Mouse (Mus musculus): ENCODE results near the gene Itga11. TPM values are rescaled to one million over a fixed set of nuclear protein-coding genes. Genes with fewer than 3 reads are reported as not detected.

Itga11 gene
- polyA plus RNA-seq, 1 experiment, result 1.1 TPM

DNA sequence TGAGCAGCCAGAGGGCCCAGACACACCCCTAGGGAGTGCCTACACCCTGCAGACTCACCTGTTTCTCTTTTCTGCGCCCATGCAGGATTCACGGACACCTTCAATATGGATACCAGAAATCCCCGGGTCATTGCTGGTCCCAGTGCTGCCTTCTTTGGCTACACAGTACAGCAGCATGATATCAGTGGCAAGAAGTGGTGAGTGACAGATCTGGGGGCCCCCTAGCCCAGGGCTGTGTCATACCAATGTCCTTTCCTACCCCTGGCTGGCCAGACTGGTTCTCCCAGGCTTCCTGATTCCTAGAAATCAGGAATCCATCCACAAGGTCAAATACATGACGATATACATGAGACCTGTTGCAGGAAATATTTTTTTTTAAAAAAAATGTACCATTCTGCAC lies 19.2 kb downstream of the Itga11 start:
- TF ChIP-seq POLR2A (IDR thresholded peaks at IDR 0.05; ENCODE audit: borderline replicate concordance, control insufficient read depth, low read depth, low read length) (no peak), CTCF (IDR thresholded peaks at IDR 0.05; ENCODE audit: control insufficient read depth, insufficient read depth, low read length) (no peak)
- H3K4me1 ChIP-seq (ENCODE audit: control insufficient read depth, insufficient read depth, low read length), result no peaks in the 10 kb centered on the region
- WGBS, result 78% methylated on average over 4 of the region's 4 CpGs
- no peak overlapping the region for H3K27ac ChIP-seq (ENCODE audit: control insufficient read depth, insufficient read depth, low read depth, low read length, poor library complexity)
- no peak overlapping the region for H3K4me3 ChIP-seq (replicated peaks; ENCODE audit: control insufficient read depth, low read depth, low read length)

DNA sequence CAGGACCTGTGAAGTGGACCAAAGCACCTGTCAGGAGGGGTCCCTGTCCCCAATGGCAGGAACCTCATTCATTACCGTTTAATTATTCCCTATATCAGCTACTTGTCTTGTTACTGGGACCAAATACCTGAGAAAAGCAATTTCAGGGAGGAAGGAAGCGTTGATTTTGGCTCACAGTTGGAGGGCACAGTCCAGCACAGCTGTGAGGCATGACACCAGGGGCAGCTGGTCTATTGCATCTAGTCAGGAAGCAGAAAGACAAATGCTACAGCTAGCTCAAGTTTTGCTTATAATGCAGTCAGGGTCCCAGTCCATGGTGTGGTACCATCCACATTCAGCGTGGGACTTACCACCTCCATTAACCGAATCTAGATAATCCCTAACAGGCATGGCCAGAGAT lies 29.6 kb downstream of the Itga11 start:
- TF ChIP-seq POLR2A (IDR thresholded peaks at IDR 0.05; ENCODE audit: borderline replicate concordance, control insufficient read depth, low read depth, low read length), result no peak
- TF ChIP-seq CTCF (IDR thresholded peaks at IDR 0.05; ENCODE audit: control insufficient read depth, insufficient read depth, low read length), result no peak
- 86% methylated on average over 4 of the region's 4 CpGs for WGBS
- H3K4me3 ChIP-seq (replicated peaks; ENCODE audit: control insufficient read depth, low read depth, low read length), result no peak overlapping the region
- no peak overlapping the region; the same call in 1 of the 2 replicates for H3K27ac ChIP-seq (ENCODE audit: control insufficient read depth, insufficient read depth, low read depth, low read length, poor library complexity)
- no peaks in the 10 kb centered on the region for H3K4me1 ChIP-seq (ENCODE audit: control insufficient read depth, insufficient read depth, low read length)

GRCm38 (mm10) chr9:62707870-62708269 lies 30.2 kb downstream of the Itga11 start:
- no peak for TF ChIP-seq CTCF (IDR thresholded peaks at IDR 0.05; ENCODE audit: control insufficient read depth, insufficient read depth, low read length)
- TF ChIP-seq POLR2A (IDR thresholded peaks at IDR 0.05; ENCODE audit: borderline replicate concordance, control insufficient read depth, low read depth, low read length), result no peak
- no peak overlapping the region for H3K4me3 ChIP-seq (replicated peaks; ENCODE audit: control insufficient read depth, low read depth, low read length)
- no peak overlapping the region for H3K27ac ChIP-seq (ENCODE audit: control insufficient read depth, insufficient read depth, low read depth, low read length, poor library complexity)
- 26% methylated on average over 6 of the region's 6 CpGs for WGBS
- H3K4me1 ChIP-seq (ENCODE audit: control insufficient read depth, insufficient read depth, low read length), result no peaks in the 10 kb centered on the region

DNA sequence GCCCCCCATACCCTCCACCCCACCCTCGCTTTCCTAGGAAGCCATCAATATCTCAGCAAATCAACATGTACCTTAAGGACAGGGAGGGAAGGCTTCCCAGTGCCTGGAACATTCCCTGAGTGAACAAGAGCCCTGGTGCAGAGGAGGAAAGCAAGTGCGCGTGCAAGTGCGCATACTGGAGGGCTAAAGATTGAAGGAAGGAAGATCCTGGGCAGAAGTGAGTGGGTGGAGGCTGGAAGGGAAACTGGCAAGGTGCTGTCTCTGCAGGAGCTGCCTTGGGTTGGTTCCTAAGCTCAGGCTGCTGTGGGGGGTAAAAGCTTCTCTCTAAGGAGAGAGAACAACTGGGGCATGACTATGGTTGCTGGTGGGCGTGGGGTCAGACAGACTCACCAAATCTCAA lies 32.4 kb downstream of the Itga11 start:
- no peak overlapping the region for H3K4me3 ChIP-seq (replicated peaks; ENCODE audit: control insufficient read depth, low read depth, low read length)
- WGBS, result 77% methylated on average over 5 of the region's 5 CpGs
- no peak for TF ChIP-seq CTCF (IDR thresholded peaks at IDR 0.05; ENCODE audit: control insufficient read depth, insufficient read depth, low read length)
- TF ChIP-seq POLR2A (IDR thresholded peaks at IDR 0.05; ENCODE audit: borderline replicate concordance, control insufficient read depth, low read depth, low read length), result no peak
- no peak overlapping the region for H3K27ac ChIP-seq (ENCODE audit: control insufficient read depth, insufficient read depth, low read depth, low read length, poor library complexity)
- H3K4me1 ChIP-seq (ENCODE audit: control insufficient read depth, insufficient read depth, low read length), result no peaks in the 10 kb centered on the region

- no peak for TF ChIP-seq POLR2A (IDR thresholded peaks at IDR 0.05; ENCODE audit: borderline replicate concordance, control insufficient read depth, low read depth, low read length)
- no peak for TF ChIP-seq CTCF (IDR thresholded peaks at IDR 0.05; ENCODE audit: control insufficient read depth, insufficient read depth, low read length)
- 77% methylated on average over 6 of the region's 6 CpGs for WGBS
- Histone ChIP-seq H3K27ac (ENCODE audit: control insufficient read depth, insufficient read depth, low read depth, low read length, poor library complexity) (no peak overlapping the region), H3K4me1 (ENCODE audit: control insufficient read depth, insufficient read depth, low read length) (no peaks in the 10 kb centered on the region), H3K4me3 (replicated peaks; ENCODE audit: control insufficient read depth, low read depth, low read length) (no peak overlapping the region)
Measured at GRCm38 (mm10) chr9:62712374-62712773, 34.7 kb downstream of the Itga11 start.

- 80% methylated on average over 8 of the region's 8 CpGs for WGBS
- Histone ChIP-seq H3K4me1 (ENCODE audit: control insufficient read depth, insufficient read depth, low read length) (no peaks in the 10 kb centered on the region), H3K27ac (ENCODE audit: control insufficient read depth, insufficient read depth, low read depth, low read length, poor library complexity) (no peak overlapping the region), H3K4me3 (replicated peaks; ENCODE audit: control insufficient read depth, low read depth, low read length) (no peak overlapping the region)
- TF ChIP-seq CTCF (IDR thresholded peaks at IDR 0.05; ENCODE audit: control insufficient read depth, insufficient read depth, low read length) (no peak), POLR2A (IDR thresholded peaks at IDR 0.05; ENCODE audit: borderline replicate concordance, control insufficient read depth, low read depth, low read length) (no peak)
Measured at GRCm38 (mm10) chr9:62713040-62713439, 35.4 kb downstream of the Itga11 start.

GRCm38 (mm10) chr9:62714336-62714735 lies 36.7 kb downstream of the Itga11 start:
- Histone ChIP-seq H3K4me3 (replicated peaks; ENCODE audit: control insufficient read depth, low read depth, low read length) (no peak overlapping the region), H3K4me1 (ENCODE audit: control insufficient read depth, insufficient read depth, low read length) (no peaks in the 10 kb centered on the region), H3K27ac (ENCODE audit: control insufficient read depth, insufficient read depth, low read depth, low read length, poor library complexity) (no peak overlapping the region)
- WGBS, result 40% methylated on average over 3 of the region's 3 CpGs
- TF ChIP-seq POLR2A (IDR thresholded peaks at IDR 0.05; ENCODE audit: borderline replicate concordance, control insufficient read depth, low read depth, low read length) (no peak), CTCF (IDR thresholded peaks at IDR 0.05; ENCODE audit: control insufficient read depth, insufficient read depth, low read length) (no peak)

DNA sequence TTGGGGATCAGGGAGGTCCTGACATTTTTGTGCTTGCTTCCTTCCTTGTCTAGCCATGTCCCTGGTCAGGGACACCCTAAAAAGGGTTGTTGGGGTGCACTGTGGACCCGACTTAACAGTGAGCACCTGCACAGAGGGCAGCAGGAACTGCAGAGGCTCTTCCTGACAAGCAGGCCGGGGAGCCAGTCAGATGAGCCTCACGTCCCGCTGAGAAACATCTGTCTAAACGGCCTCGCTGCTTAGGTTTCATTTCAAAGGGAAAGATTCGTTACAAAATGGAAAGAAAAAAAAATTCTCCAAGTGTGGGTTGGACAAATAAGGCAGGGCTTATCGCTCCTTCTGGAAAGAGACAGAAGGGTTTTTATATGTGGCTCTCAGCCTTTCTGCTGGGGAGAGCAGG lies 40.4 kb downstream of the Itga11 start:
- Histone ChIP-seq H3K27ac (ENCODE audit: control insufficient read depth, insufficient read depth, low read depth, low read length, poor library complexity) (no peak overlapping the region), H3K4me1 (ENCODE audit: control insufficient read depth, insufficient read depth, low read length) (no peaks in the 10 kb centered on the region), H3K4me3 (replicated peaks; ENCODE audit: control insufficient read depth, low read depth, low read length) (no peak overlapping the region)
- 61% methylated on average over 8 of the region's 8 CpGs for WGBS
- TF ChIP-seq POLR2A (IDR thresholded peaks at IDR 0.05; ENCODE audit: borderline replicate concordance, control insufficient read depth, low read depth, low read length) (no peak), CTCF (IDR thresholded peaks at IDR 0.05; ENCODE audit: control insufficient read depth, insufficient read depth, low read length) (no peak)

- H3K27ac ChIP-seq (ENCODE audit: control insufficient read depth, insufficient read depth, low read depth, low read length, poor library complexity), result no peak overlapping the region
- no peak overlapping the region for H3K4me3 ChIP-seq (replicated peaks; ENCODE audit: control insufficient read depth, low read depth, low read length)
- H3K4me1 ChIP-seq (ENCODE audit: control insufficient read depth, insufficient read depth, low read length), result no peaks in the 10 kb centered on the region
- TF ChIP-seq POLR2A (IDR thresholded peaks at IDR 0.05; ENCODE audit: borderline replicate concordance, control insufficient read depth, low read depth, low read length) (no peak), CTCF (IDR thresholded peaks at IDR 0.05; ENCODE audit: control insufficient read depth, insufficient read depth, low read length) (no peak)
- 77% methylated on average over 2 of the region's 2 CpGs for WGBS
Measured at GRCm38 (mm10) chr9:62721791-62722190, 44.2 kb downstream of the Itga11 start.

Data from bone marrow, adult 2 months (tissue).